18 mouse cellular contexts compared by ENCODE assay signal in genomic region chr2:38483058-38483704, GRCm38 (mm10). TPM values are rescaled to one million over a fixed set of nuclear protein-coding genes. Genes with fewer than 3 reads are reported as not detected.
DNase-seq lines count a peak whose midpoint lies in the region; ATAC-seq and TF ChIP-seq lines count a peak whose summit lies in the region.
"Had no signal": no experiment of that assay in that cellular context is flagged by ENCODE, and none has a peak within 500 bp of the region (broad histone marks: within the 10 kb centered on the region; RNA-seq: fewer than 3 reads in every experiment).

No protein-coding gene starts in this region.

- 73% methylated on average over 7 of the region's 7 CpGs for WGBS in liver, embryonic 11.5 days
- 88% methylated on average over 7 of the region's 7 CpGs for WGBS in forebrain, embryonic 13.5 days
- 90% methylated on average over 7 of the region's 7 CpGs for WGBS in midbrain, embryonic 14.5 days

- no peak overlapping the region for H3K4me2 ChIP-seq in liver, embryonic 11.5 days
- no peak overlapping the region for H3K4me2 ChIP-seq in forebrain, embryonic 13.5 days
- H3K4me2 ChIP-seq in midbrain, embryonic 14.5 days (ENCODE audit: low read length): no peak overlapping the region
- H3K4me2 ChIP-seq: forebrain, embryonic 15.5 days; kidney, embryonic 15.5 days; lung, embryonic 15.5 days had no signal

- no peak for TF ChIP-seq RAD21 in MEL (IDR thresholded peaks at IDR 0.05; ENCODE audit: low read depth, low read length)

- H3K79me2 ChIP-seq in MEL (ENCODE audit: control insufficient read depth, insufficient read depth, low read length, poor library complexity): no peaks in the 10 kb centered on the region

- H3K9ac ChIP-seq in MEL (ENCODE audit: control insufficient read depth, low read depth, low read length, poor library complexity, severe bottlenecking): no peak overlapping the region
- H3K9ac ChIP-seq in liver, embryonic 11.5 days (ENCODE audit: low read depth, low read length): no peak overlapping the region
- no peak overlapping the region for H3K9ac ChIP-seq in forebrain, embryonic 13.5 days
- H3K9ac ChIP-seq in midbrain, embryonic 14.5 days (replicated peaks; ENCODE audit: low read length): no peak overlapping the region
- H3K9ac ChIP-seq: forebrain, embryonic 15.5 days; kidney, embryonic 15.5 days; lung, embryonic 15.5 days had no signal

- H3K27me3 ChIP-seq in MEL (ENCODE audit: control insufficient read depth in 1 of 2, insufficient read depth in 2 of 2, low read length in 2 of 2): peaks cover 0 to 4% of the 10 kb centered on the region in 2 experiments; a peak in 1 of 4 replicates
- no peaks in the 10 kb centered on the region for H3K27me3 ChIP-seq in liver, embryonic 11.5 days (replicated peaks; ENCODE audit: control insufficient read depth, insufficient read depth, low read length)
- no peaks in the 10 kb centered on the region for H3K27me3 ChIP-seq in forebrain, embryonic 13.5 days
- no peaks in the 10 kb centered on the region for H3K27me3 ChIP-seq in midbrain, embryonic 14.5 days (ENCODE audit: control insufficient read depth, insufficient read depth, low read length)
- H3K27me3 ChIP-seq: forebrain, embryonic 15.5 days; kidney, embryonic 15.5 days; lung, embryonic 15.5 days had no signal

- intact Hi-C loops in heart, postnatal 14 days (cut with DNase I): no loop called here

- TF ChIP-seq CTCF in MEL (IDR thresholded peaks at IDR 0.05 in 2 of 3, conservative IDR thresholded peaks at IDR 0.05 in 1 of 3; ENCODE audit: control insufficient read depth in 1 of 3, insufficient read depth in 1 of 3, low read depth in 2 of 3, low read length in 3 of 3, poor library complexity in 1 of 3, severe bottlenecking in 1 of 3): no peak

- H3K36me3 ChIP-seq in MEL (ENCODE audit: control insufficient read depth in 1 of 2, insufficient read depth in 2 of 2, low read length in 2 of 2): no peaks in the 10 kb centered on the region
- H3K36me3 ChIP-seq in liver, embryonic 11.5 days (ENCODE audit: control insufficient read depth, insufficient read depth, low read length): no peaks in the 10 kb centered on the region
- no peaks in the 10 kb centered on the region for H3K36me3 ChIP-seq in forebrain, embryonic 13.5 days (ENCODE audit: poor library complexity, severe bottlenecking)
- H3K36me3 ChIP-seq in midbrain, embryonic 14.5 days (ENCODE audit: control insufficient read depth, insufficient read depth, low read length): no peaks in the 10 kb centered on the region
- H3K36me3 ChIP-seq: forebrain, embryonic 15.5 days; kidney, embryonic 15.5 days; lung, embryonic 15.5 days had no signal

- no peak overlapping the region for H3K4me3 ChIP-seq in MEL (ENCODE audit: control insufficient read depth in 1 of 2, insufficient read depth in 1 of 2, low read depth in 2 of 2, low read length in 2 of 2)
- no peak overlapping the region for H3K4me3 ChIP-seq in liver, embryonic 11.5 days (ENCODE audit: low read depth, low read length)
- no peak overlapping the region for H3K4me3 ChIP-seq in forebrain, embryonic 13.5 days
- no peak overlapping the region for H3K4me3 ChIP-seq in midbrain, embryonic 14.5 days (replicated peaks; ENCODE audit: low read depth, low read length)
- H3K4me3 ChIP-seq: forebrain, embryonic 15.5 days; kidney, embryonic 15.5 days; lung, embryonic 15.5 days had no signal

- no peak overlapping the region for H3K27ac ChIP-seq in MEL (ENCODE audit: control insufficient read depth, low read depth, low read length)
- H3K27ac ChIP-seq in liver, embryonic 11.5 days (ENCODE audit: low read depth, low read length): peak overlapping the region; percentile 22; the same call in 1 of the 2 replicates
- H3K27ac ChIP-seq in forebrain, embryonic 13.5 days: no peak overlapping the region
- H3K27ac ChIP-seq in midbrain, embryonic 14.5 days (replicated peaks; ENCODE audit: low read depth, low read length): no peak overlapping the region
- H3K27ac ChIP-seq: forebrain, embryonic 15.5 days; kidney, embryonic 15.5 days; lung, embryonic 15.5 days had no signal

- DNase-seq in heart, adult 9 months (ENCODE audit: low spot score in 2 of 2): peak; percentile 27 to 54
- no peak for DNase-seq in heart, postnatal 14 days
- peak; percentile 12 for DNase-seq in MEL (ENCODE audit: low read depth, low spot score)
- no peak for DNase-seq in liver, embryonic 11.5 days (ENCODE audit: low spot score)
- no peak for DNase-seq in midbrain, embryonic 14.5 days
- no peak for DNase-seq in cerebellum, postnatal 14 days
- DNase-seq: adrenal gland, postnatal 36 days; cerebellum, adult 11-12 months; gastrocnemius, postnatal 25 days; left cerebral cortex, postnatal 4 days; retina, postnatal 1 day had no signal

- ATAC-seq in liver, embryonic 11.5 days (replicated peaks; ENCODE audit: low FRiP score): no peak
- peak; percentile 62 for ATAC-seq in megakaryocyte progenitor cell, adult 5-6 weeks (replicated peaks; ENCODE audit: poor library complexity)
- ATAC-seq in forebrain, embryonic 13.5 days: no peak
- no peak for ATAC-seq in midbrain, embryonic 14.5 days (ENCODE audit: low FRiP score, low TSS enrichment)
- ATAC-seq: forebrain, embryonic 15.5 days; inflammation-experienced regulatory T-cells, adult 6 months; midbrain, embryonic 16.5 days had no signal

- TF ChIP-seq POLR2A in MEL (IDR thresholded peaks at IDR 0.05; ENCODE audit: control insufficient read depth in 1 of 2, insufficient read depth in 1 of 2, low read depth in 1 of 2, low read length in 2 of 2, poor library complexity in 1 of 2): no peak

- no peaks in the 10 kb centered on the region for H3K4me1 ChIP-seq in MEL (ENCODE audit: control insufficient read depth in 1 of 2, insufficient read depth in 2 of 2, low read length in 2 of 2)
- H3K4me1 ChIP-seq in liver, embryonic 11.5 days (replicated peaks; ENCODE audit: control insufficient read depth, insufficient read depth, low read length): no peaks in the 10 kb centered on the region
- H3K4me1 ChIP-seq in forebrain, embryonic 13.5 days: peaks cover 7% of the 10 kb centered on the region; the same call in 1 of the 2 replicates
- no peaks in the 10 kb centered on the region for H3K4me1 ChIP-seq in midbrain, embryonic 14.5 days (ENCODE audit: control insufficient read depth, insufficient read depth, low read length)
- H3K4me1 ChIP-seq: forebrain, embryonic 15.5 days had no signal

- TF ChIP-seq EP300 in MEL (IDR thresholded peaks at IDR 0.05; ENCODE audit: low read depth in 1 of 2, low read length in 2 of 2): no peak

- no peaks in the 10 kb centered on the region for H3K9me3 ChIP-seq in MEL (replicated peaks; ENCODE audit: insufficient read depth, low read length)
- H3K9me3 ChIP-seq in liver, embryonic 11.5 days (ENCODE audit: control insufficient read depth, low read length): no peaks in the 10 kb centered on the region
- no peaks in the 10 kb centered on the region for H3K9me3 ChIP-seq in forebrain, embryonic 13.5 days (replicated peaks)
- 0 out of 2 replicates have a peak, but pooled peaks cover 3% of the 10 kb centered on the region for H3K9me3 ChIP-seq in midbrain, embryonic 14.5 days (ENCODE audit: control insufficient read depth, low read length)
- H3K9me3 ChIP-seq: forebrain, embryonic 15.5 days; kidney, embryonic 15.5 days; lung, embryonic 15.5 days had no signal

TF ChIP-seq in MEL, 35 proteins besides CTCF, POLR2A, EP300 and RAD21:
- no peak for TF ChIP-seq MEF2A (IDR thresholded peaks at IDR 0.05; ENCODE audit: extremely low read depth, insufficient replicate concordance, low read depth, low read length, poor library complexity, severe bottlenecking)
- TF ChIP-seq SIN3A (IDR thresholded peaks at IDR 0.05; ENCODE audit: low read length): no peak
- TF ChIP-seq BHLHE40 (IDR thresholded peaks at IDR 0.05; ENCODE audit: borderline replicate concordance, low read depth, low read length): no peak
- TF ChIP-seq TAL1 (IDR thresholded peaks at IDR 0.05; ENCODE audit: low read length): no peak
- no peak for TF ChIP-seq POLR2AphosphoS2 (IDR thresholded peaks at IDR 0.05; ENCODE audit: low read length)
- no peak for TF ChIP-seq ZMIZ1 (IDR thresholded peaks at IDR 0.05; ENCODE audit: low read depth, low read length)
- TF ChIP-seq ETS1 (IDR thresholded peaks at IDR 0.05; ENCODE audit: low read depth, low read length): no peak
- no peak for TF ChIP-seq HCFC1 (IDR thresholded peaks at IDR 0.05; ENCODE audit: low read depth, low read length)
- TF ChIP-seq CHD1 (IDR thresholded peaks at IDR 0.05; ENCODE audit: low read depth, low read length): no peak
- no peak for TF ChIP-seq MYC (IDR thresholded peaks at IDR 0.05; ENCODE audit: low read depth, low read length)
- TF ChIP-seq ZNF384 (IDR thresholded peaks at IDR 0.05; ENCODE audit: low read depth, low read length): no peak
- TF ChIP-seq JUND (IDR thresholded peaks at IDR 0.05; ENCODE audit: low read depth, low read length): no peak
TF ChIP-seq in MEL: peak in this region for 0.

RNA-seq across cellular contexts. Expression of gene Nek6, which starts 28.3 kb away (rescaled TPM):
- 1 to 10 TPM; 7.9 to 9.1 TPM for total RNA-seq in heart, postnatal 14 days (2021)
- 3.5 and 3.7 TPM in 2 replicates for total RNA-seq in MEL (2012; rRNA removed)
- polyA plus RNA-seq in MEL (2012; ENCODE audit: insufficient read depth in 1 of 2, insufficient read length in 2 of 2, low read depth in 1 of 2, low replicate concordance in 2 of 2, missing spikeins in 1 of 2): 1 to 10 TPM in 1 of 2 experiments, not detected in 1; 5.4 TPM
- polyA plus RNA-seq in liver, embryonic 11.5 days (2014; fragmentation: Nextera tagmentation; extraction: Ambion mirVana): 64.9 and 66.2 TPM in 2 replicates
- 15.0 and 18.2 TPM in 2 replicates for total RNA-seq in megakaryocyte progenitor cell, adult 5-6 weeks (2015)
- 4.4 and 5.0 TPM in 2 replicates for total RNA-seq in megakaryocyte progenitor cell, adult 5-6 weeks (2017)
- 122 and 124 TPM in 2 replicates for polyA plus RNA-seq in forebrain, embryonic 13.5 days (2015; fragmentation: Nextera tagmentation; extraction: Ambion mirVana)
- polyA plus RNA-seq in midbrain, embryonic 14.5 days (2014; fragmentation: Nextera tagmentation; extraction: Ambion mirVana): 59.8 and 62.3 TPM in 2 replicates

Comparison
In these comparisons a context has a peak if more than half of its experiments do, and no peak if none do; other contexts are left out.
1. DNase-seq: peak in heart, adult 9 months (2 of 2) and MEL (single experiment); none in heart, postnatal 14 days (0 of 2), liver, embryonic 11.5 days (single experiment), midbrain, embryonic 14.5 days (single experiment) and cerebellum, postnatal 14 days (0 of 2).